Mouse (Mus musculus) kidney, adult 2 months (tissue): ENCODE data around the gene Tbp.

Experiments used
- CTCF ChIP-seq: fragments of 200-500 bp; conservative IDR thresholded peaks from 2 replicates; pipeline ENCODE4 v1.5.1; 2011; ENCODE audit warnings: low read depth, mild to moderate bottlenecking, control low read depth, low read length, moderate library complexity, mixed read lengths; ENCODE audit not compliant: insufficient read depth, insufficient read length
- POLR2A ChIP-seq: fragments of 200-500 bp; IDR thresholded peaks from one replicate; pipeline ENCODE4 v1.6.1; 2011; ENCODE audit warnings: low read depth, low read length, control low read depth

DNA sequence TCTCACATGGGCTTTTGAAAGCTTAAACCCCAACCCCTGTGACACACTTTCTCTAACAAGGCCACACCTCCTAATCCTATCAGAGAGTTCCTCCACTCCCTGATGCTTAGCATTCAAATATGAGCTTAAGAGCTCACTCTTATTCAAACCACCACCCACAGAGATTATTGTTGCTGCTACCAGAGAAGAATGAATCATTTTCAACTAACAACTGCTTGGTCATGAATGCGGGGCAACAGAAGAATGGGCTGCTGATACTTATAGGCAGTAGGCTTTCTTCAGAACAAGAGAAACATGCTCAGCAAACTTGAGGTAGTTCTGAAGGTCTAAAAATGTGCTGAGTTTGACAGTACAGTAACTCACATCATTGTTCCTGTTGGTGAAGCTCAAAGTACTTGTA is 50.0 kb downstream of the Tbp start:
- TF ChIP-seq CTCF (no peak), POLR2A (no peak)
